Mouse (Mus musculus): Measurements from ENCODE around the gene Gm3424.
A peak's percentile ranks its signal among the peaks of the same experiment; 100 is the strongest.
"Not testable (repeated sequence)": the region's sequence is repeated elsewhere in the genome, so short reads cannot be mapped to it uniquely, and the experiment has no call there.

The Gm3424 gene

GRCm38 (mm10) chr14:5830229-5830628 is at the start of gene Gm3424:
TSS of gene Gm3424 (minus strand) at chr14:5830329.
- DNase-seq, result not testable (repeated sequence)

GRCm38 (mm10) chr14:5879791-5880190 is 49.7 kb upstream of the Gm3424 start:
- peak in 1 of 2 experiments; percentile 30 for DNase-seq

DNA sequence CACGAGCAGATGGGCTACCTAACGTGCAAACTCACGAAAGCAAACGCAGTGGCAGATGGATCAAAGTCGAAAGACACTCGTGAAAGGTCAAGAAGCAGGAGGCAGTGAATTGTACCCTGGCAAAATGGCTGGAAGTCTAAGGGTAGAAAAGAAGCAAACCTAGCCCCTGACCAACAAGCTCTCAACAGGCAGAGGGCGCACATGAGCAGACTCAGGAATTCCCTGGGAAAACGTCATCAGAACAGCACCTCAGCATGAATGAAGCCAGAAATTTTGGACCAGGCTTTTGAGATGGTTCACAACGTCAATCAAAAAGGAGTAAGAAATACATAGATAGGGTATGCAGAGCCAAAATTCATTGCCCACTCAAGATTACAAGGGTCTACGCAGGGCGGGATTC is 49.0 kb upstream of the Gm3424 start:
- DNase-seq, result peak; percentile 30 to 40

- peak in 1 of 2 experiments; percentile 29 for DNase-seq
Measured at GRCm38 (mm10) chr14:5855911-5856310, 25.8 kb upstream of the Gm3424 start.

- DNase-seq, result not testable (repeated sequence)
Measured at GRCm38 (mm10) chr14:5812699-5813356, 17.3 kb downstream of the Gm3424 start.

DNA sequence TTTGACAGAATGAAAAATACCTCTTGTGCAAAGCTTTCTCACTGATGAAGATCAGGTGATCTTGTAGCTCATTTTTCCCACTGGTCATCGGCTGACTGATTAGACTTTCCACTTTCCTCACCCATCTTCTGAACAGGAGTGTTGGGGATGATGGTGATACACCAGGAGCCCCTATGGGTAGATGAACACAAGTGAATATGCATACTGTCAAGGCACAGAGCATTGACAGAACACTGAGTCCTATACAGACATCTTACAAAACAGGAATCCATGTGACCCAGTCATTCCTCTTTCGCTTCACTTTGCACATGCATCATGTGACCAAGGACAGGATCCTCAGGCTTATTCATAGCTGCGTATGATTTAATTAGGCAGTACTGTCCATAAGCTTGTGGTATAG is 22.2 kb downstream of the Gm3424 start, which contains the start of gene Gm3383:
Gene Gm3383, minus strand, starts transcription at position 101 of the 400 bp plus-strand sequence.
- not testable (repeated sequence) for DNase-seq
